Mouse (Mus musculus) right cerebral cortex, postnatal 36 days (tissue): ENCODE measurements at regions not wholly inside any gene's neighbourhood (a gene's known extent, or its start where the extent isn't known, plus 50 kb on each side); places are given as distances from the start of the nearest gene placed in this dataset.

Experiments
- DNase-seq, 2 experiments: peaks; one replicate each; pipeline ENCODE4 v3.0.0; 2022; ENCODE audit warnings: low spot score in 2 of 2, mixed read lengths in 1 of 2

GRCm38 (mm10) chr14:55301996-55302395 lies 80.2 kb downstream of the Dhrs2 start:
- DNase-seq = no peak

- no peak for DNase-seq
These were observed 91.8 kb downstream of the Dhrs2 start for GRCm38 (mm10) chr14:55313615-55314014.

DNA sequence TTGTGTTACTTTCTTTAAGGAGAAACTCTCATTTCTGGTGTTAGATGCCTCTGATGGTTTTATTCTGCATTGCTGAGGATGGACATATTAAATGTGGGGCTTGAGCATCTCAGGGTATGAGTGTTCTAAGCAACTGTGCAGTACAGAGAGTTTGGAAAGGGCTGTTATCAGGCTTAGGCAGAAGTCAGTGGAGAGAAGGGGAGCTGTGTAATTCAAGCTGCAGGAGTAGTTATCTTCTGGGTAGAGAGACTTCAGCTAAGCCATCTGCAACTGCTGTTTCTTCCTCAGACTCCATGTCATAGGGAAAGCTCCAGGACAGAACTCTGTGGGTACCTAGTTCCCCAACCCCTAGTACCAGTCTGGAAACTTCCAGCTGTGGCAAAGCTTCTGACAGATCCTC lies 102.1 kb downstream of the Dhrs2 start:
- DNase-seq = no peak

GRCm38 (mm10) chr14:55324335-55324734 lies 102.5 kb downstream of the Dhrs2 start:
- no peak for DNase-seq

DNA sequence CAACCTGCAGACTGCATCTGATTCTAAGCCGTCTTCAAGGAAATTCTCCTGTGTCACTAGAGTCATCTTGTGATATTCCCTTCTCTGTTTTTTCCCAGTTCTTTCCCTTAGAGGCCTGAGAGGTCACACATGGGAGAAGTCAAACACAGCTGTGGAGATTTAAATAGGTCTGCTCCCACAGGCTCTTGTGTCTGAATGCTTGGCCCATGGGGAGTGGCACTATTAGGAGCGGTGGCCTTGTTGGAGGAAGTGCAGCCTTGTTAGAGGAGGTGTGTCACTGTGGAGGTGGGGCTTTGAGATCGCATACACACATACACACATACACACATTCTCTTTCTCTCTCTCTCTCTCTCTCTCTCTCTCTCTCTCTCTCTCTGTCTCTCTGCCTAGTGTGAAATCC lies 112.0 kb downstream of the Dhrs2 start:
- DNase-seq = no peak

DNA sequence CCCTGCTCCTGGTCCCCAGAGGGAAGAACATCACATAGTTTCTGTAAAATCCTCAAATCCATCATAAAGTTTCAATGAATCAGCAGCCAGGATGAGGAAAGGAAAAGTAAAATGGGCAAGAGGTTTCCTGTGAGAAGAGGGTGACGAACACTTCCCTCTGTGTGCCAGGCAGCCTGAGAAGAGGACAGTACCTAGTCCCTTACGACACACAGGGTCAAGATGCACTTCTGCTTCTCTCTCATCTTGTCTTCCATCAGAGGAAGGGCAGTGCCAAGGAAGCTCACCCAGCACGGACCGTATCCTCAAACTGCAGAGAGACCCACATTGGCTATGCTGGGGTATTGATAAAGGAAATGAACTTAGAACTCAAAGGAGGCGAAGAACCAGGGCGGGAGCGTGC lies 112.5 kb downstream of the Dhrs2 start:
- DNase-seq = no peak

DNA sequence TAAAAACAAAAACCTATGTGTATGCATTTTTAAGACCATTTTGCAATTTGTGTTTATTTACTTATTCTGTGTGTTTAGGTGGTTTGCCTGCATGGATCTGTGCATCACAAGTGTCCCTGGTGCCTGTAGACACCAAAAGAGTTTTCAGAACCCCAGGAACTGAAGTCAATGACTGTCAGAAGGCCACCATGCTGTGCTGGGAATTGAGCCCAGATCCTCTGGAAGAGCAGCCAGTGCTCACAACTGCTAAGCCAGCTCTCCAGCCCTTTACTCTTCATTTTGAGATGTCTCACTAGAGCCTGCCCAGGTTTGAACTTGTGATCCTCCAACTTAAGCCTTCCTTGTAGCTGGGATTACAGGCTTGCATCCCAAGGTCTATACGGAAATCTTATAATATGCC lies 113.8 kb downstream of the Dhrs2 start:
- no peak for DNase-seq

DNA sequence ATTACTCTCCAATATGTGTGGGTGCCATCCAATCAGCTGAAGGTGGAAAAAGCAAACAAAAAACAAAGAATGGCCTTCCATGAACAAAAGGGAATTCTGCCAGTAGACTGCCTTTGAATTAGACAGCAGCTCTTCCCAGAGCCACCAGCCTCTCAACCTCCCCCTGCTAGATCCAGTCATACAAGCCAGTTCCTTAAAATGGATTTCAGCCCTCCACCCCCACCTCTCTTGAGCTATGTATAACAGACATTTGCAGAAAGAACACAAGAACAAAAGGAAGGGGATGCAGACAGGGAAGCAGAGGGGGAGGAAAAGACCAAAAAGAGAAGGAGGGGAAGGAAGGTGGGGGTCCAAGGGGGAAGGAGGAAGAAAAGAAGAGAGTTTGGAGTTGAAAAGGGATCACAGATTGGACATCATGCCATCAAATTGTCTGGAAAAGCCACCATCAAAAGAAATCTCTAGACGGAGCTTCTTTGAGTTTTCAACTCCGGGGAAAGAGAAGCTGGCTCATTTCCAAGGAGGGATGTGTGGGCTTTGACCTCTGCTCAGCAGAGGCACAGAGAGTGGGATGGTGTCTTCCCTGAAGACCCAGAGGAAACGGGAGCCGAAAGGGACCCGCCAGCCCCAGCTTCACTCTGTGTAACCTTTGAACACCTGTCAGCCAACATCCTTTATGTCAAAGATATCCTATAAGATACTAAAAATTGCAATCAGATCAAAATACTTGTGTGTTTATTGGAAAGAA lies 114.8 kb downstream of the Dhrs2 start:
- peak in 1 of 2 experiments; percentile 20 for DNase-seq

DNA sequence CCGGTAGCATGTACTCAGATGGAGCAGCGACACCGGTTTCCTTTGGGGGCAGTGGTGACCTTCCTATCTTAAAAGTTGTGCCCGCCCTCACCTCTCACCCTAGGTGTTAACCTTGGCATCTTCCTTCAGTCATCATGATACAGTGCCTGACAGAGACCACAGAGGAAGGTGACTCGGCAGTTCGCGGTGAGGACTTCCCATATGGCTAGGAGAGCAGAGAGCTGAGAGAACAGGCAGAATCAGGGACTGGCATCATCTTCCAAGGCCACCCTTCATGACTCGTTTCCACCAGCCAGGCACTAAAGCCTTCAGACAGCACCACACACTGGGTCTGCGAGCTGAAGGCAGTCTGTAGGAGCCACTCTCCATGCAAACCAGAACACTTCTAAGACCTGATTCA lies 116.2 kb downstream of the Dhrs2 start:
- no peak for DNase-seq

DNA sequence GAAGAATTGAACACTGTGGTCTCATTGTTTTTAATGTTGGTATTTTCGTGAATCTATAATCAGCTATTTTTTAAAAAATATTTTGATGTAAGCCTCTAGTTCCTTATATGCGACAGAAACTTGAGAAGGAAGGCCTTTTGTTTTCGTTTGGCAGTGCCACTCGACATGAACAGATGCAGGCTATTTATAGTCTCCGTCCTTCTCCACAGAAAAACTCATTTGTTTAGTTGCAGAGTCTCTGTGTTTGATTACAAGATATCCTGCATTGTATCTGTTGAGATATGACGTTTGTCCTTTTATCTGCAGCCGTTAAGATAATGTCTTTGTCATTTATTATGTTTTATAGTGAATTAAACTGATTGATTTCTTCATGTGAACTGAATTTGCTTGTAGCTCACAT lies 116.7 kb downstream of the Dhrs2 start:
- no peak for DNase-seq

GRCm38 (mm10) chr14:55339036-55339614 lies 117.3 kb downstream of the Dhrs2 start:
- DNase-seq = no peak

- no peak for DNase-seq
These were observed 121.5 kb downstream of the Dhrs2 start for GRCm38 (mm10) chr14:55343341-55343740.

DNA sequence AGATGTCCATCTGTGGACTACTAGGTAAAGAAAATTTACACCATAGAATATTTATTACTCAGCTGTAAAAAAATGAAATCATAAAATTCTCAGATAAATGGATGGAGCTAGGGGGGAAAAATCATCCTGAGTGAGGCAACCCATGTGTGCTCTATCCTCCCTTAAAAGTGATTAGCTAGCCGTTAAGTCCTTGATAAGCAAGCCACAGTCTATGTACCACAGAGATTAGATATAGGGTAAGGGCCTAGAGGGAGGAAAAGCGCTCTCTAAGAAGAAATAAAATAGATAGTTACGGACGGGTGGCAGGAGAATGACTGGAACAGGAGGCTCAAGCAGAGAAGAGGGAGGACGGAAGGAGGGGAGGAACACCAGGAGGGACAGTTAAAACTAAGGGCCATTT lies 122.1 kb downstream of the Dhrs2 start:
- no peak for DNase-seq

DNA sequence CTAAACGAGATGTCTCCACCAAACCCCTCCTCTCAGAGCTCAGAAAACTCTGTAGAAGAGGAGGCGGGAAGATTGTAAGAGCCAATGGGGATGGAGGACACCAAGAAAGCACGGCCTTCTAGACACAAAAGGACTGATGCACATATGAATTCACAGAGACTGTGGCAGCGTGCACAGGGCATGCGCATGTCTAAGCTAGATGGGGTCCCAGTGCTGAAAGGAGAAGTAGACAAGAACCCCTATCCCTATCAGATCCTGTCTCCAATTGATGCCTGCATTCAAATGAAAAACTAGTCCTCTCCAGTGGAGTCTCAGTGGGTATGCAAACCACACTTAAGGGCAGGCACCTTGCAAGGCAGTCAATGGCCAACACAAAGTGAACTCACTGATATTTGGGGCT lies 123.3 kb downstream of the Dhrs2 start:
- DNase-seq = no peak

DNA sequence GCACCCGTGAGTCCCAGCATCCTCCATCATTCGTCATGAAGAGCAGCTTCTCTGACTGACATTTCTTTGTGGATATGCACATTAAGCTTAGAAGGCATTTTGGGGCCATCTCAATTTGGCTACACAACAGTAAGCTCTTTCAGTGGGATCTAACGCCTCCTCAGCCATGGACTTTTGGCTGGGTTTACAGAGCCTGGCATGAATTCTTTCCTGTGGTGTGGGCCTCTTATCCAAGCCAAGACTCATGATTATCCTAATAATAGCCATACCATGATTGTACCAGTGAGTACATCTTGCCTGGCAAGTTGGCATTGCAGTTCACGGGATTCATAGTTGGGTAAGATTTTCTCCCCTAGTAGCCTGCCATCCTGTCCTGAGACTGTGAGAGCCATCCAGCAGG lies 126.3 kb downstream of the Dhrs2 start:
- DNase-seq = no peak

- no peak for DNase-seq
These were observed 121.3 kb upstream of the Dhrs4 start for GRCm38 (mm10) chr14:55357258-55357657.

- no peak for DNase-seq
These were observed 120.1 kb upstream of the Dhrs4 start for GRCm38 (mm10) chr14:55358429-55358828.

DNA sequence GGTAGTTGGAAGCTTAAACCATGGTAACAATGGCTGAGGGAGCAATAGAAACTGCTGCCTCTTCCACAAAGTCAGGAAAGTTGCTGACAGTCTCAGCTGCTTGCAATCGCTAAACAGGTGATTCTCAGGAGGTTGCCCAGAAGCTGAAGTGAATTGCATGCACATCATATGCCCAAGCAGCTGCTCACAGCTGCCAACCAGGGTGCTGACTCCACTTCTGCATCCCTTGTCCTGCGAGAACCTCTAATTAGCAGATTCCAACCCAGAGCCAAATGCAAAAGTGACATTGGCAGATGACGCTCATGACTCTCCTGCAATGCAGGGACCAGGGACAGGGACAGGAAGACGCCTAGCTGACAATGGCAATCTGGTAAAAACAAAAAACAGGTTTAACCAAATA lies 116.2 kb upstream of the Dhrs4 start:
- DNase-seq = no peak

- no peak for DNase-seq
These were observed 115.8 kb upstream of the Dhrs4 start for GRCm38 (mm10) chr14:55362757-55363156.

DNA sequence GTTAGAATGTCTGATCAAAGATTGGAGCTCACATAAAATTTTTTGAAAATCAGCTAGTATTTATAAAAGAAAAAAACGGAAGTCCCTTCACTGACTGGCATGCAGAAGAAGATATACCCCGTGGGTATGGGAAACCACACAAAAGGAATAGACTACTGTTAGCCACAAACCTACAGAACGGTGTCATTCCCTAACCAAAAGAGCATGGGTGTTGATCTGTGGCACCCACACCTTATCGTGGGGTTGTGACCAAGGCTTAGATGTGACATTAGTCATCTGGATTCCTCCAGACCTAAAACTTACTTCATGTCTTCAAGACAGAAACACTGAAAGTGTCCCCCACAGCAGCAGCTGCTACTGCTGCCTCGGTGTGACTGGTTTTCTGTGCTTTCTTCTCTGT lies 108.2 kb upstream of the Dhrs4 start:
- no peak for DNase-seq

- DNase-seq = peak; percentile 24 to 41
These were observed 105.6 kb upstream of the Dhrs4 start for GRCm38 (mm10) chr14:55372960-55373359.

- peak; percentile 24 to 48 for DNase-seq
These were observed 91.8 kb upstream of the Dhrs4 start for GRCm38 (mm10) chr14:55386773-55387172.

- no peak for DNase-seq
These were observed 91.2 kb upstream of the Dhrs4 start for GRCm38 (mm10) chr14:55387378-55387777.

- no peak for DNase-seq
These were observed 86.2 kb upstream of the Dhrs4 start for GRCm38 (mm10) chr14:55392390-55392789.
